Mouse (Mus musculus): ENCODE measurements at regions not wholly inside any gene's neighbourhood (a gene's known extent, or its start where the extent isn't known, plus 50 kb on each side); places are given as distances from the start of the nearest gene placed in this dataset.

GRCm38 (mm10) chr1:65654460-65654859, 271.9 kb upstream of the Crygf start:
- H3K27ac ChIP-seq (replicated peaks; ENCODE audit: low read depth, low read length): no peak overlapping the region
- no peaks in the 10 kb centered on the region for H3K4me1 ChIP-seq (ENCODE audit: control insufficient read depth, insufficient read depth, low read length)
- H3K27me3 ChIP-seq (ENCODE audit: control insufficient read depth, insufficient read depth, low read length): no peaks in the 10 kb centered on the region
- H3K9ac ChIP-seq (replicated peaks; ENCODE audit: low read length): no peak overlapping the region
- DNase-seq (ENCODE audit: low spot score) (peak; percentile 35), ATAC-seq (replicated peaks; ENCODE audit: insufficient number of reproducible peaks, low FRiP score, low TSS enrichment, low read depth) (no peak)
- H3K4me3 ChIP-seq (ENCODE audit: low read depth, low read length): no peak overlapping the region
- WGBS: 73% methylated on average over 2 of the region's 2 CpGs
- H3K36me3 ChIP-seq (replicated peaks; ENCODE audit: control insufficient read depth, insufficient read depth, low read depth, low read length): no peaks in the 10 kb centered on the region
- no peak overlapping the region for H3K4me2 ChIP-seq (ENCODE audit: low read depth, low read length)
- no peaks in the 10 kb centered on the region for H3K9me3 ChIP-seq (replicated peaks; ENCODE audit: control insufficient read depth, low read length)

GRCm38 (mm10) chr1:65681960-65682359, 244.4 kb upstream of the Crygf start:
- 57% methylated on average over 1 of the region's 1 CpGs for WGBS

GRCm38 (mm10) chr1:65687322-65687721, 239.0 kb upstream of the Crygf start:
- Histone ChIP-seq H3K9ac (replicated peaks; ENCODE audit: low read length) (no peak overlapping the region), H3K27ac (replicated peaks; ENCODE audit: low read depth, low read length) (no peak overlapping the region), H3K36me3 (replicated peaks; ENCODE audit: control insufficient read depth, insufficient read depth, low read depth, low read length) (no peaks in the 10 kb centered on the region), H3K4me3 (ENCODE audit: low read depth, low read length) (no peak overlapping the region), H3K27me3 (ENCODE audit: control insufficient read depth, insufficient read depth, low read length) (no peaks in the 10 kb centered on the region), H3K4me2 (ENCODE audit: low read depth, low read length) (no peak overlapping the region), H3K9me3 (replicated peaks; ENCODE audit: control insufficient read depth, low read length) (no peaks in the 10 kb centered on the region), H3K4me1 (ENCODE audit: control insufficient read depth, insufficient read depth, low read length) (no peaks in the 10 kb centered on the region)
- no peak for ATAC-seq (replicated peaks; ENCODE audit: insufficient number of reproducible peaks, low FRiP score, low TSS enrichment, low read depth)
- 44% methylated on average over 1 of the region's 1 CpGs for WGBS
- DNase-seq (ENCODE audit: low spot score): no peak

More at GRCm38 (mm10) chr1:65681960-65682359, 244.4 kb upstream of the Crygf start:
- no peaks in the 10 kb centered on the region for H3K27me3 ChIP-seq (ENCODE audit: control insufficient read depth, insufficient read depth, low read length)
- H3K4me3 ChIP-seq (ENCODE audit: low read depth, low read length): no peak overlapping the region
- no peaks in the 10 kb centered on the region for H3K4me1 ChIP-seq (ENCODE audit: control insufficient read depth, insufficient read depth, low read length)
- H3K36me3 ChIP-seq (replicated peaks; ENCODE audit: control insufficient read depth, insufficient read depth, low read depth, low read length): no peaks in the 10 kb centered on the region
- H3K9ac ChIP-seq (replicated peaks; ENCODE audit: low read length): no peak overlapping the region
- DNase-seq (ENCODE audit: low spot score) (peak; percentile 1), ATAC-seq (replicated peaks; ENCODE audit: insufficient number of reproducible peaks, low FRiP score, low TSS enrichment, low read depth) (no peak)
- H3K27ac ChIP-seq (replicated peaks; ENCODE audit: low read depth, low read length): no peak overlapping the region
- no peak overlapping the region for H3K4me2 ChIP-seq (ENCODE audit: low read depth, low read length)
- H3K9me3 ChIP-seq (replicated peaks; ENCODE audit: control insufficient read depth, low read length): no peaks in the 10 kb centered on the region

GRCm38 (mm10) chr1:65730262-65730661, 196.1 kb upstream of the Crygf start:
- H3K36me3 ChIP-seq (replicated peaks; ENCODE audit: control insufficient read depth, insufficient read depth, low read depth, low read length): no peaks in the 10 kb centered on the region
- no peak for ATAC-seq (replicated peaks; ENCODE audit: insufficient number of reproducible peaks, low FRiP score, low TSS enrichment, low read depth)
- WGBS: 89% methylated on average over 3 of the region's 3 CpGs
- H3K9ac ChIP-seq (replicated peaks; ENCODE audit: low read length): no peak overlapping the region
- H3K4me2 ChIP-seq (ENCODE audit: low read depth, low read length): no peak overlapping the region
- H3K4me3 ChIP-seq (ENCODE audit: low read depth, low read length): no peak overlapping the region
- no peak for DNase-seq (ENCODE audit: low spot score)
- no peaks in the 10 kb centered on the region for H3K27me3 ChIP-seq (ENCODE audit: control insufficient read depth, insufficient read depth, low read length)
- H3K9me3 ChIP-seq (replicated peaks; ENCODE audit: control insufficient read depth, low read length): no peaks in the 10 kb centered on the region
- H3K4me1 ChIP-seq (ENCODE audit: control insufficient read depth, insufficient read depth, low read length): no peaks in the 10 kb centered on the region
- H3K27ac ChIP-seq (replicated peaks; ENCODE audit: low read depth, low read length): no peak overlapping the region

- WGBS: 94% methylated on average over 2 of the region's 2 CpGs
- Histone ChIP-seq H3K36me3 (replicated peaks; ENCODE audit: control insufficient read depth, insufficient read depth, low read depth, low read length) (no peaks in the 10 kb centered on the region), H3K9me3 (replicated peaks; ENCODE audit: control insufficient read depth, low read length) (no peaks in the 10 kb centered on the region), H3K4me3 (ENCODE audit: low read depth, low read length) (no peak overlapping the region), H3K4me2 (ENCODE audit: low read depth, low read length) (no peak overlapping the region), H3K4me1 (ENCODE audit: control insufficient read depth, insufficient read depth, low read length) (no peaks in the 10 kb centered on the region), H3K27me3 (ENCODE audit: control insufficient read depth, insufficient read depth, low read length) (no peaks in the 10 kb centered on the region), H3K27ac (replicated peaks; ENCODE audit: low read depth, low read length) (no peak overlapping the region), H3K9ac (replicated peaks; ENCODE audit: low read length) (no peak overlapping the region)
- ATAC-seq (replicated peaks; ENCODE audit: insufficient number of reproducible peaks, low FRiP score, low TSS enrichment, low read depth): no peak
- DNase-seq (ENCODE audit: low spot score): no peak
These were observed 168.4 kb upstream of the Crygf start for GRCm38 (mm10) chr1:65757951-65758350.

GRCm38 (mm10) chr1:65761141-65761540, 165.2 kb upstream of the Crygf start:
- ATAC-seq (replicated peaks; ENCODE audit: insufficient number of reproducible peaks, low FRiP score, low TSS enrichment, low read depth) (no peak), DNase-seq (ENCODE audit: low spot score) (peak; percentile 2)
- Histone ChIP-seq H3K4me1 (ENCODE audit: control insufficient read depth, insufficient read depth, low read length) (no peaks in the 10 kb centered on the region), H3K9me3 (replicated peaks; ENCODE audit: control insufficient read depth, low read length) (no peaks in the 10 kb centered on the region), H3K4me3 (ENCODE audit: low read depth, low read length) (no peak overlapping the region), H3K27me3 (ENCODE audit: control insufficient read depth, insufficient read depth, low read length) (no peaks in the 10 kb centered on the region), H3K9ac (replicated peaks; ENCODE audit: low read length) (no peak overlapping the region), H3K27ac (replicated peaks; ENCODE audit: low read depth, low read length) (no peak overlapping the region), H3K36me3 (replicated peaks; ENCODE audit: control insufficient read depth, insufficient read depth, low read depth, low read length) (no peaks in the 10 kb centered on the region), H3K4me2 (ENCODE audit: low read depth, low read length) (no peak overlapping the region)
- WGBS: 66% methylated on average over 2 of the region's 2 CpGs

- Histone ChIP-seq H3K27me3 (ENCODE audit: control insufficient read depth, insufficient read depth, low read length) (no peaks in the 10 kb centered on the region), H3K4me1 (ENCODE audit: control insufficient read depth, insufficient read depth, low read length) (no peaks in the 10 kb centered on the region), H3K4me3 (ENCODE audit: low read depth, low read length) (no peak overlapping the region), H3K9me3 (replicated peaks; ENCODE audit: control insufficient read depth, low read length) (no peaks in the 10 kb centered on the region), H3K9ac (replicated peaks; ENCODE audit: low read length) (no peak overlapping the region), H3K4me2 (ENCODE audit: low read depth, low read length) (no peak overlapping the region), H3K27ac (replicated peaks; ENCODE audit: low read depth, low read length) (no peak overlapping the region), H3K36me3 (replicated peaks; ENCODE audit: control insufficient read depth, insufficient read depth, low read depth, low read length) (no peaks in the 10 kb centered on the region)
- DNase-seq (ENCODE audit: low spot score) (no peak), ATAC-seq (replicated peaks; ENCODE audit: insufficient number of reproducible peaks, low FRiP score, low TSS enrichment, low read depth) (no peak)
- 85% methylated on average over 1 of the region's 1 CpGs for WGBS
These were observed 126.1 kb upstream of the Crygf start for GRCm38 (mm10) chr1:65800244-65800643.

- Histone ChIP-seq H3K9ac (replicated peaks; ENCODE audit: low read length) (no peak overlapping the region), H3K9me3 (replicated peaks; ENCODE audit: control insufficient read depth, low read length) (no peaks in the 10 kb centered on the region), H3K4me2 (ENCODE audit: low read depth, low read length) (no peak overlapping the region), H3K27ac (replicated peaks; ENCODE audit: low read depth, low read length) (no peak overlapping the region), H3K27me3 (ENCODE audit: control insufficient read depth, insufficient read depth, low read length) (no peaks in the 10 kb centered on the region), H3K4me1 (ENCODE audit: control insufficient read depth, insufficient read depth, low read length) (no peaks in the 10 kb centered on the region), H3K36me3 (replicated peaks; ENCODE audit: control insufficient read depth, insufficient read depth, low read depth, low read length) (no peaks in the 10 kb centered on the region), H3K4me3 (ENCODE audit: low read depth, low read length) (no peak overlapping the region)
- DNase-seq (ENCODE audit: low spot score) (no peak), ATAC-seq (replicated peaks; ENCODE audit: insufficient number of reproducible peaks, low FRiP score, low TSS enrichment, low read depth) (no peak)
- 76% methylated on average over 5 of the region's 5 CpGs for whole genome bisulfite sequencing
These were observed 105.5 kb upstream of the Crygf start for GRCm38 (mm10) chr1:65820771-65821170.

Data from embryonic facial prominence, embryonic 11.5 days (tissue).